Mouse (Mus musculus): ENCODE data around the gene Serpinb2.

The Serpinb2 gene

GRCm38 (mm10) chr1:107511252-107511651 lies at the start of gene Serpinb2:
Serpinb2 (plus strand) TSS chr1:107511423.
- DNase-seq (ENCODE audit: low spot score), result no peak

DNA sequence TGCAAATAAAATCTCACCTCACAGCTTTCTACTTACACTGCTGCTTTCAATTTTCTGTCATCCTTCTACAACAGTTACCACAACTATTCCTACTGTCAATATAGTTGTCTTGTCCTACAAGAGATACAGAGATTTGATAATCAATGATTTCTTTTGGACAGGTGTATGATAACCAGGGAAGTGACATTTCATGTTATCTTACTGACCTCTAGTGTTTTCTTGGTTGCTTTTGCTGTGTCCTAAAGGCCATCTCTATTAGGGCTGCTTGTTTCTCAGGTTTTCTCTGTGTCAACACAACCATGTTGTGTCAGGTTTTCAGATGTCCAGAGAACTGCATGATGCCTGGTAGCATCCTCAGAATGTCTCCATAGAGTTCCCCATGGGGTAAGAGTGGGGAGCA lies 31.3 kb upstream of the Serpinb2 start:
- no peak for DNase-seq (ENCODE audit: low spot score)

DNA sequence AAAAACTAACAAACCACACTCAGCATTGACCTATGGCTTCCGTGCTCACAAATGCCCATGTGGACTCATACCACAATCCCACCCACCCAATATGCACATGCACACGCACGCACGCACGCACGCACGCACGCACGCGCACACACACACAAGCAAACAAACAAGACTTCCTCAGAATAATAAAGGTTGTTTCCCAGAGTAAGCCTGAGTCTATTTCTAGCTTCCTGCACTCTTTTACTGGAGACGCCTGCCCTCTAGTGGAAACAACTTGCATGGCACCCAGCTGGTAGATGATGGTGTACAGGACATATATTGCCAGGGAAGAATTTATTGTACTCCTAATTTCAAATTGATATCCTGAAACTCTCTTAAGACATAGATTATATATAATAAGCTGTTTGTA lies 29.8 kb upstream of the Serpinb2 start:
- peak; percentile 84 for DNase-seq (ENCODE audit: low spot score)

DNA sequence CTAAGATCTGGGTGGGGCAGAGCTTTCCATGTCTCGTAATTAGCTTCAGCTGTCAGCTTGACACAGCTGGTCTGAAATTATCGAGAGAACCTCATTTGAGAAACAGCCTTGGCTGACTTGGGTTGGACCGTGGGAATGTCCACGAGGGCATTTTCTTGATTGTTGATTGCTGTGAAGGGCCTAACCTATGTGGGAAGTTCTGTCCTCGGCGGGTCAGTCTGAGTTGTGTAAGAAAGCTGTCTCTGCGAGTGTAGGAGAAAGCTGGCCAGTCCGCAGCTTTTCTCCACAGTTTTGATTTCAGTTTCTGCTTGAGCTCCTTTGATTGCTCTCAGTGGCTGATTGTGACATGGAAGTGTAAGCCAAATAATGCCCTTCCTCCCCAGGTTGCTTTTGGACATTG lies 21.6 kb upstream of the Serpinb2 start:
- DNase-seq (ENCODE audit: low spot score), result no peak

- DNase-seq (ENCODE audit: low spot score), result no peak
Measured at GRCm38 (mm10) chr1:107496789-107497188, 14.4 kb upstream of the Serpinb2 start.

DNA sequence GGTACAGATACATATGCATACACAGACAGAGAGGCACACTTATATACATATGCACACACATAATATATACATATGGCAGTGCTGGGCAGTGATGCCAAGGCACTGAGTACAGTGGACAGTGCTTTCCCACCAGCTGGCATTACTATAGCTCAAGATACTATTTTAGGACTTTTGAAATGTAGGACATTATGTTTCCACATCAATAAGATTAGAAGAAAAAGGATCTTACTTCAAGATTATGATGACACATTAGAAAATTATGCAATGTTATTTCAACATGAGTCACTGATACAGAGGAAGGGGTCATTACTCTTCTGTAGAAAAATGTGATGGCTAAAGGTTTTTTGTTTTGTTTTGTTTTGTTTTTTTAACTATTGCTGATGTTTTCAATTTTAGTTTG lies 9.2 kb upstream of the Serpinb2 start:
- DNase-seq (ENCODE audit: low spot score), result no peak

- no peak for DNase-seq (ENCODE audit: low spot score)
Measured at GRCm38 (mm10) chr1:107503294-107503693, 7.9 kb upstream of the Serpinb2 start.

DNA sequence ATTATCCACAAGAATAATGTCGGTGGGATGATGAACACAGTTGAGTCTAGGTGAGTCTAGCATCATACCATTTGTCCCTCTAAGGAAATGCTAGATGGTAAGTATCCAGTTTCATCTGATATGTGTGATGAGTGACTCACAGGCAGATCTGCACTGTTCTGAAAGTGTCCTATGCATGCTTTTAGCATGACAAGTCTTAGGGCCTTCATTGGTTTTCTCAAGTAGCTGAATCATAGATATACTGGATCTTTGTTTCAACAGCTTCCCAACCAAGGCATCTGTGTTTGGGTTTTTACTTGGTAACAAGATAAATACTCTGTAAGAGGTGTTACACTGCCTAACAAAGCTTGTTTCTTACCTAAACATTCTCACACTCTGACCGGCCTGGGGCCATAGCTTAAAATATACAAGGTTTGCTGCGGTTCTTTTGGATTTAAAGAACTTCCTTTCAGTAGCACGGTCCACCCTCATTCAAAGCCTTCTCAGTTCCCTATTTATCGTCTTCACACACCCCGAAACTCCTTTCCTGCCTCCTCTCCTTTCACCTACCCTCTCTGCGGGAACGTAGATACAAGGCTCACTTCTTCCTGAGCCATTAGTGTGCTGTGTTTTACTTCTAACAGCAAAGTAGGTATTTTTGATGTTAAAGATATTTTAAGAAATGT lies 5.2 kb upstream of the Serpinb2 start:
- DNase-seq (ENCODE audit: low spot score), result no peak

GRCm38 (mm10) chr1:107512194-107513138 lies 1.2 kb downstream of the Serpinb2 start:
- no peak for DNase-seq (ENCODE audit: low spot score)

GRCm38 (mm10) chr1:107513530-107513929 lies 2.3 kb downstream of the Serpinb2 start:
- no peak for DNase-seq (ENCODE audit: low spot score)

DNA sequence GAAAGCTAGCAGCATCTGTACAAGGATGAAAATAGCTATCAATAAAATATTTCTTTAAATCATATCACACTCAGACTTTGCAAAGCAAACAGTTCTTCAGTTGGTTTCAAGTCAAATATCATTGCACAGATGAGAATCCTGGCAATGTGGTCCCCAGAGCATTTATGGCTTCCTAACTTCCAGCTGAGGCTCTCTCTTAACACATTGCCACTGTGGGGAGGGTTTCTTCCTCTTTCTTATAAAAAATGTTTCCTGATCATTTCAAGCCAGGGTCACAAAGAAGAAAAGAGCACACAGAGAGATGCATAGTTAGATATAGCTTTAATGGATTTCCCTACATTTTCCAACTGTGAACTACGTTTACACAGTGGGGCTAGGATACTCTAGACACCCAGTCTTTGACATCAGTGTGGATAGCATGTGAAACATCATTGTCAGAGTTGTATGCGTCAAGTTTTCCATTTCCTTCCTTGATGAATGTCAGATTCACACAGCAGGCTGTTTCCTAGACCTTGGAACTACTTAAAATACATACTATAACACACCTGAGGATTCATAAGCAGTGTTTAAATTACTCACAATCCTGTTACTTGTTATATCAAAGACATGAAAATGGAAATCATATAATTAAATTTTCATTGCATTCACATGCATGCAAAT lies 4.7 kb downstream of the Serpinb2 start:
- no peak for DNase-seq (ENCODE audit: low spot score)

GRCm38 (mm10) chr1:107525592-107525991 lies 14.4 kb downstream of the Serpinb2 start:
- DNase-seq (ENCODE audit: low spot score), result no peak

DNA sequence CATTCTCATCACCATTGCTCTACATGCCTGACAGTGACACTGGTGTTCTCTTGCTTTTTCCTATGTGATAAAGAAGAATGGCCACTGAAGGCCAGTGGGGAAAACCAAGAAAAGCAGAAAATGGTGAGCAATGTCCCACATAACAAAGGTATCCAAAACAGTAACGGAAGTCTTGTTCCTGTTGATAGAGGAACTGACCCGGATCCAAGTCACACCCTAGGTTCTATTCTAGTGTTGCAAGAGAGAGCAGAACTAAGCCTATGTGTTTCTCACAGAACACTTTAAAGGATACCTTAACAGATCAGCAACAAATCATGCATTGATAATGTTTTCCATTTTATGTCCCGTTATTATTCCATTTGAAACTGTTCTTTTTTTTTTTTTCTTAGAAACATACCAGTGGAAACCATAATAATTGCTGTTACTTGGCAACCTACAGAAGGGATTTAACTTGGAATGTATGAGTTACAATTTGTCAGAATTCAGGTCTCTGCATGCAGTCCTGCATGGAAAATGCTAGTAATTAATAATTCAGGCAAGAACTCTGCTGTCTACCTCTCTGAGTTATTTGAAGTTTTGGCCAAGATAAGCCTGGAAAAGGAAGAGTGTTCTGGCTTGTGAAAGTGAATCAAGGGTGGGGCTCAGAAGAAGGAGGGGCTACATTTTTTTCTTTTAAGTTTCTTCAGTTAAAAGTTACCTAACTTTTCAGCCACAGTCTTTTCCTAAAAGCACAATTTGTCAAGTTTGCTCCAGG lies 17.3 kb downstream of the Serpinb2 start:
- DNase-seq (ENCODE audit: low spot score), result no peak

DNA sequence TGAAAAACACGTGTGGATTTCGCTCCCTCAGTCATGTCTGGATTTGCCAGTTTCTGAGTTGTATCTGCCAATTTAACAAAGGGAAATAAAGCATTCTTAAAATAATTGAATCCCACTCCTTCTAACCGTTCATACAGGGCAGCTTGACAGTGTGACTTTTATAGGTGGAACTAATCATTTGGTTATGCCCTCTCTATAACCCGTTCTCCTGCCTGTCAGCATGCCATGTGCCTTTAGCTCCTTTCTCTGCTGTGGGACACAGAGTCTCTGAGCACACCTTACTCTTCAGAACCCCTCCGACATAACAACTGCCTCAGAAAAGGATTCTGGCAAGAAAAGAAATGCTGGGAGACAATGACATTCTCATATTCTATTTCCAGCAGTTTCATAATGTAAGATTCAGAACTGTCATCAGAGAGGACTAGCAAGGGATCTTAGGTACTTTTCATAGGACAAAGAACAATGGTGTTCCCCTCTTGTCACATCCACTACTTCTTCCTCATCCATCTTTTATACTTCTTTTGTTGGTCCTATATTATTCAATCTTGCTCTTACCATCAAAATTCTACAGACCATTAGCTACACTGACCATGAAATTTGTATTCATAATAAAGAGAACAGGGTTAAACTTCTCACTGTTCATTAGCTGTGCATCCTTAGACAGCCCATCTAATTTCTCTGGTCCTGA lies 18.3 kb downstream of the Serpinb2 start:
- no peak for DNase-seq (ENCODE audit: low spot score)

- no peak for DNase-seq (ENCODE audit: low spot score)
Measured at GRCm38 (mm10) chr1:107533736-107534135, 22.5 kb downstream of the Serpinb2 start.

- no peak for DNase-seq (ENCODE audit: low spot score)
Measured at GRCm38 (mm10) chr1:107537435-107537834, 26.2 kb downstream of the Serpinb2 start.

DNA sequence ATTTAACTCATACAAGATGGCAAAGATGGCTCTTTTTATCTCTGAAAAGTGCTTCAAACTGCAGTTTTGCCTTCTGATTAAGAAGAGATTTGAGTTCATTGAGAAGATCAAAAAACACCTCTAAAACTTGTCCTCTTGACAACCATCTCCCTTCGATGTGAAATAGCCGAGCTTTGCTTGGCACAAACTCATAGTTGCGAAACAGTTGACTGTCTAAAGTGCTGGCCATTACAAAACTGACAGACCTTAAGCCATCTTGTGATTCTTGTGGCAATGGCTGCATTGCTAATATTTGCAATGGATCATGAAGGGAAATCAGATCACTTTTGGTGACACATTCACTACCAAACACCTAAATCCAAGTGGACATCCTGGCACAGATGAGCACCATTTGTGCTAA lies 48.3 kb downstream of the Serpinb2 start:
- no peak for DNase-seq (ENCODE audit: low spot score)

DNA sequence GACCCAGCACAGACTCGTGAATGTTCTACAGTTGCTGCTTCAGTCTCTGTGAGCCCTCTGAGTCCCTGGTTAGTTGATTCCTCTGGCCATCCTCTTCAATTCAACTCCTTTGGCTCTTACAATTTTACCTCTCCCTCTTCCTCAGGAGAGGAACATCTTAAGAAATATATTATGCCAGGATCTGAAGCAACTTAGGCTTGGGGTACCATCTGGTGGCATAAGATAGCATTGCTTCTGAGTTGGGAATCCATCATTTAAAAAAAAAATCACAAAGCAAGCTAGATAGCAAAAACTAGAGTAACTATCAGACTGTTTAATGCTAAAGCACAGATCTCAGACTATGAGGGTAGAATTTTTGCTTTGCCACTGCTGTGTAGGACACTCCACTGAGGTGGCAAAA lies 50.9 kb downstream of the Serpinb2 start:
- DNase-seq (ENCODE audit: low spot score), result no peak

DNA sequence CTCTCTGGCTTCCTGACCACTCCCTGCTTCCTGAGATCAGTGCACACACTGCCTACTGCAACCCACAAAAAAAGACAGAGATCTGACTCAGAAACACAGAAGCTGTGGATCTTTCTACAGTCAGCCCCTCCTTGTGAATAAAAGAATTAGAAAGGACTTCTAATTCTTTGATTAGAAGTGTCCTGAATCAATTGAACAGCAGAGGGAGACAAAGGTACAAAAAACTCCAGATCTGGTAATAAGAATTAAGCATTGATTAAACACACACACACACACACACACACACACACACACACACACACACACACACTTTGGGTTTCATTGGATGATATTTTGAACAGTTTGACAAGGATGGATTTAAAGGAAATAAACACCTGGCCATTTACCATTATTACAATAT lies 54.4 kb downstream of the Serpinb2 start:
- peak; percentile 26 for DNase-seq (ENCODE audit: low spot score)

DNA sequence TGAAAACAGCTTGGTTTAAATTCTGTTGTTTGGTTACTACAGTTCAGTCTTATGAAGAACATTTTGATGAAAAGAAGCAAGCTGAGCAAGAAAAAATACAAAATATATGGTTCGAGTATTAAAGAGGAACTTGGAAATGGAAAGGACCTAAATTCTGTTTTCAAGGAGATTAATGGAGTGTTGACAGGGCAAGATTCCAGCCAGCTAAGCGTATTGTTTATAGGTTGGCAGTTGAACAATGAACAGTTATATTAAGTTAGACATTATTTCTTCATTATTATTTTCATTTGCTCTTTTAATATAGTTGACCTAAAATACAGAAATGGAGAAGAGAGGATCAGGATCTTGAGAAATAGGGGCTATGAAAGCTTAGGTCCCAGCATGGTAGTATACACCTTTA lies 64.9 kb downstream of the Serpinb2 start:
- no peak for DNase-seq (ENCODE audit: low spot score)

DNA sequence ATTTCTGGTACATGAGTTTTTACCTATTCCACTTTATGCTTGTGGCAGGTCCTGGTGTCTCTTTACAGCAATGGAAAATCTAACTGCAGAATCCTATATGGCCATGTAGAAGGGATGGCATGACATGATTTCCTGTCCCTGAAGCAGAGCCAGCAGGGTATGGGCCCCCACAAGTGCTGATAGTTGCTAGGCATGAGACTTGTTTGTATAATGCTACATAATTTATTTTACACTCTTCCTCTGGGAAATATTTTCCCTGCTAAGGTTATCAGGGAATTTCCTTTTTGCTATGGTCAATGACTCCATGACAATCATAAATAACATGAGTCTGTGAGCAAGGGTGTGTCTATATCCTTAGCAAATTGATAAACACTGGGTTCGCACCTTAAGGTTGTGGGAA lies 66.3 kb downstream of the Serpinb2 start:
- DNase-seq (ENCODE audit: low spot score), result no peak

DNA sequence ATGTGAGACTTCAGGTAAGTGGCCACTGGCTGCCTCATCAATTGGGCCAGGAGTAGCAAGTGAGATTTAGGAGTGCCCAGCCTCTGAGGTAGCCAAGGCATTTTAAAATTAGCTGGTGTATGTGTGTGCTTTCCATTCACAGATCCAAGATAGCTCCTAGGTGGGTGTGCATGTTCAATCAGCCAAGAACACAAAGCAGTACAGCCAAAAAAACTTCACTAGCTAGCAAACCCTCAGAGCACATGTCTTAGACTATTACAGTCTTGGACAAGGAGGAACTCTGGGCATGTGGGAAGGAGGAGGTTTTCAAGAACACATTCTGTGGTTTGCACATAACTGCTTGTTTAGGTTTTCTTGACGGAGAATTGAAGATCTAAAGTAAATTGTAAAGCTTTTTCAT lies 70.0 kb downstream of the Serpinb2 start:
- DNase-seq (ENCODE audit: low spot score), result no peak

All from layer of hippocampus, adult 9-10 months (tissue).